Mouse (Mus musculus): ENCODE results near the gene F8. TPM values are rescaled to one million over a fixed set of nuclear protein-coding genes. Genes with fewer than 3 reads are reported as not detected.
"Not testable (repeated sequence)": the region's sequence is repeated elsewhere in the genome, so short reads cannot be mapped to it uniquely, and the experiment has no call there.

F8 gene
- total RNA-seq, 2 experiments from 2014 or later = 0.99 to 1.1 TPM

- intact Hi-C loops (cut with DNase I) = no loop called here
- no peak for DNase-seq
- Histone ChIP-seq H3K27ac (no peak overlapping the region), H3K4me3 (no peak overlapping the region)
- TF ChIP-seq CTCF (IDR thresholded peaks at IDR 0.05) = peak; percentile 20; the same call in 1 of the 2 replicates
These were observed 110.7 kb downstream of the F8 start for GRCm38 (mm10) chrX:75271676-75272075.

- intact Hi-C loops (cut with DNase I); H3K27ac ChIP-seq; H3K4me3 ChIP-seq; DNase-seq: not testable (repeated sequence)
These were observed 148.6 kb downstream of the F8 start for GRCm38 (mm10) chrX:75233603-75234376.

- TF ChIP-seq CTCF (IDR thresholded peaks at IDR 0.05) = no peak
- no peak overlapping the region for H3K27ac ChIP-seq
- no peak for DNase-seq
- H3K4me3 ChIP-seq = no peak overlapping the region
- intact Hi-C loops (cut with DNase I) = no loop called here
These were observed 151.0 kb downstream of the F8 start for GRCm38 (mm10) chrX:75231456-75231855.

GRCm38 (mm10) chrX:75163670-75164069, 218.7 kb downstream of the F8 start, which contains the start of gene Smim9:
TSS of gene Smim9 (minus strand) at chrX:75163770.
- Histone ChIP-seq H3K27ac (no peak within 1 kb of the TSS), H3K4me3 (no peak within 1 kb of the TSS)
- intact Hi-C loops (cut with DNase I) = no loop called here
- no peak for TF ChIP-seq CTCF (IDR thresholded peaks at IDR 0.05)
- DNase-seq = no peak

GRCm38 (mm10) chrX:75155576-75156243, 226.7 kb downstream of the F8 start:
- intact Hi-C loops (cut with DNase I) = no loop called here
- H3K27ac ChIP-seq = peak overlapping the region; percentile 5; the same call in 1 of the 2 replicates
- TF ChIP-seq CTCF (IDR thresholded peaks at IDR 0.05) = no peak
- peak overlapping the region; percentile 64 for H3K4me3 ChIP-seq
- peak; percentile 78 for DNase-seq

- H3K4me3 ChIP-seq = no peak overlapping the region
- DNase-seq = no peak
- intact Hi-C loops (cut with DNase I) = no loop called here
- no peak overlapping the region for H3K27ac ChIP-seq
- no peak for TF ChIP-seq CTCF (IDR thresholded peaks at IDR 0.05)
These were observed 230.2 kb downstream of the F8 start for GRCm38 (mm10) chrX:75152249-75152648.

- Histone ChIP-seq H3K4me3 (no peak overlapping the region), H3K27ac (no peak overlapping the region)
- TF ChIP-seq CTCF (IDR thresholded peaks at IDR 0.05) = no peak
- no peak for DNase-seq
- intact Hi-C loops (cut with DNase I) = no loop called here
These were observed 232.1 kb downstream of the F8 start for GRCm38 (mm10) chrX:75150304-75150703.

- no peak for TF ChIP-seq CTCF (IDR thresholded peaks at IDR 0.05)
- intact Hi-C loops (cut with DNase I) = no loop called here
- no peak for DNase-seq
- H3K4me3 ChIP-seq = no peak overlapping the region
- no peak overlapping the region for H3K27ac ChIP-seq
These were observed 234.0 kb downstream of the F8 start for GRCm38 (mm10) chrX:75148414-75148813.

GRCm38 (mm10) chrX:75143124-75143555, 239.3 kb downstream of the F8 start:
- DNase-seq = peak; percentile 36
- H3K27ac ChIP-seq; intact Hi-C loops (cut with DNase I): not testable (repeated sequence)
- peak overlapping the region; percentile 53 for H3K4me3 ChIP-seq

GRCm38 (mm10) chrX:75138182-75138581, 244.2 kb downstream of the F8 start:
- Histone ChIP-seq H3K27ac (no peak overlapping the region), H3K4me3 (no peak overlapping the region)
- TF ChIP-seq CTCF (IDR thresholded peaks at IDR 0.05) = no peak
- no peak for DNase-seq
- intact Hi-C loops (cut with DNase I) = no loop called here

- intact Hi-C loops (cut with DNase I) = no loop called here
- DNase-seq = no peak
- H3K4me3 ChIP-seq = no peak overlapping the region
- TF ChIP-seq CTCF (IDR thresholded peaks at IDR 0.05) = no peak
- H3K27ac ChIP-seq = no peak overlapping the region
These were observed 244.7 kb downstream of the F8 start for GRCm38 (mm10) chrX:75137729-75138128.

GRCm38 (mm10) chrX:75136938-75137337, 245.5 kb downstream of the F8 start:
- Histone ChIP-seq H3K27ac (no peak overlapping the region), H3K4me3 (no peak overlapping the region)
- no peak for DNase-seq
- intact Hi-C loops (cut with DNase I) = no loop called here
- no peak for TF ChIP-seq CTCF (IDR thresholded peaks at IDR 0.05)

- DNase-seq = peak; percentile 86
- TF ChIP-seq CTCF (IDR thresholded peaks at IDR 0.05) = no peak
- intact Hi-C loops (cut with DNase I) = loop anchor here (5.0 kb wide), 1 partner anchor 252 kb away; the partner anchor contains the start of genes F8 and Fundc2
- H3K4me3 ChIP-seq = peak within 1 kb of the TSS; percentile 81
- peak within 1 kb of the TSS; percentile 87 for H3K27ac ChIP-seq
These were observed 251.8 kb downstream of the F8 start, which contains the start of gene Mpp1 for GRCm38 (mm10) chrX:75130467-75131160. TSS of gene Mpp1 (minus strand) at chrX:75131016.
